Comparison of ENCODE assay signal across 14 mouse cellular contexts in genomic region chr7:136081534-136082252, GRCm38 (mm10).
DNase-seq lines count a peak whose midpoint lies in the region; ATAC-seq lines count a peak whose summit lies in the region.
"Had no signal": no experiment of that assay in that cellular context is flagged by ENCODE, and none has a peak within 500 bp of the region (broad histone marks: within the 10 kb centered on the region; RNA-seq: fewer than 3 reads in every experiment).

No protein-coding gene starts in this region.

- no peak overlapping the region for H3K9ac ChIP-seq in forebrain, embryonic 16.5 days (replicated peaks; ENCODE audit: low read depth, low read length)
- H3K9ac ChIP-seq in limb, embryonic 13.5 days, result no peak overlapping the region
- H3K9ac ChIP-seq: heart, embryonic 13.5 days; intestine, embryonic 15.5 days; neural tube, embryonic 12.5 days had no signal

- H3K27me3 ChIP-seq in forebrain, embryonic 16.5 days (replicated peaks; ENCODE audit: control insufficient read depth, insufficient read depth, low read length), result no peaks in the 10 kb centered on the region
- peaks cover 46% of the 10 kb centered on the region for H3K27me3 ChIP-seq in limb, embryonic 13.5 days
- H3K27me3 ChIP-seq: intestine, embryonic 15.5 days; megakaryocyte, embryonic 14.5 days; neural tube, embryonic 12.5 days had no signal

- 15% methylated on average over 7 of the region's 7 CpGs for WGBS in forebrain, embryonic 16.5 days
- WGBS in limb, embryonic 13.5 days, result 28% methylated on average over 7 of the region's 7 CpGs

- peaks cover 34% of the 10 kb centered on the region for H3K4me1 ChIP-seq in forebrain, embryonic 16.5 days (replicated peaks; ENCODE audit: control insufficient read depth, insufficient read depth, low read length)
- H3K4me1 ChIP-seq in limb, embryonic 13.5 days, result peaks cover 41% of the 10 kb centered on the region
- H3K4me1 ChIP-seq: megakaryocyte, embryonic 14.5 days had no signal

- ATAC-seq in forebrain, embryonic 16.5 days, result peak; percentile 34
- no peak for ATAC-seq in limb, embryonic 13.5 days (ENCODE audit: low FRiP score, low read depth)
- ATAC-seq in granulocyte monocyte progenitor cell, adult 5-6 weeks (replicated peaks; ENCODE audit: poor library complexity, severe bottlenecking), result no peak
- ATAC-seq: intestine, embryonic 15.5 days had no signal

- no peak overlapping the region for H3K4me2 ChIP-seq in forebrain, embryonic 16.5 days (ENCODE audit: low read length)
- no peak overlapping the region for H3K4me2 ChIP-seq in limb, embryonic 13.5 days (replicated peaks)
- H3K4me2 ChIP-seq: heart, embryonic 13.5 days; intestine, embryonic 15.5 days; neural tube, embryonic 12.5 days had no signal

- intact Hi-C loops in left cerebral cortex, postnatal 36 days (cut with DNase I), result no loop called here

- H3K36me3 ChIP-seq in forebrain, embryonic 16.5 days (ENCODE audit: control insufficient read depth, insufficient read depth), result no peaks in the 10 kb centered on the region
- H3K36me3 ChIP-seq in limb, embryonic 13.5 days, result no peaks in the 10 kb centered on the region
- H3K36me3 ChIP-seq: heart, embryonic 13.5 days; intestine, embryonic 15.5 days; neural tube, embryonic 12.5 days had no signal

- H3K27ac ChIP-seq in forebrain, embryonic 16.5 days (ENCODE audit: low read length), result no peak overlapping the region; the same call in 1 of the 2 replicates
- peak overlapping the region; percentile 33; the same call in 1 of the 2 replicates for H3K27ac ChIP-seq in limb, embryonic 13.5 days
- H3K27ac ChIP-seq: heart, embryonic 13.5 days; intestine, embryonic 15.5 days had no signal

- DNase-seq in cerebellum, postnatal 10 days, result peak; percentile 26 to 60
- DNase-seq in cerebellum, adult 11 months, result no peak
- peak; percentile 17 for DNase-seq in left cerebral cortex, adult 11 months (ENCODE audit: low spot score)
- DNase-seq in left cerebral cortex, postnatal 36 days (ENCODE audit: low spot score in 2 of 2), result no peak
- DNase-seq in cerebellum, adult 11-12 months, result no peak
- DNase-seq: gastrocnemius, postnatal 14 days; lung, adult 18-20 months had no signal

- H3K9me3 ChIP-seq in forebrain, embryonic 16.5 days (ENCODE audit: control insufficient read depth, low read length), result no peaks in the 10 kb centered on the region
- H3K9me3 ChIP-seq in limb, embryonic 13.5 days, result no peaks in the 10 kb centered on the region
- H3K9me3 ChIP-seq: heart, embryonic 13.5 days; intestine, embryonic 15.5 days; megakaryocyte, embryonic 14.5 days; neural tube, embryonic 12.5 days had no signal

- H3K4me3 ChIP-seq in forebrain, embryonic 16.5 days (replicated peaks; ENCODE audit: low read length), result no peak overlapping the region
- H3K4me3 ChIP-seq in limb, embryonic 13.5 days, result no peak overlapping the region
- H3K4me3 ChIP-seq: heart, embryonic 13.5 days; intestine, embryonic 15.5 days; megakaryocyte, embryonic 14.5 days; neural tube, embryonic 12.5 days had no signal

Comparison
In these comparisons a context has a peak if more than half of its experiments do, and no peak if none do; other contexts are left out.
1. DNase-seq: peak in cerebellum, postnatal 10 days (2 of 2) and left cerebral cortex, adult 11 months (single experiment); none in cerebellum, adult 11 months (single experiment), left cerebral cortex, postnatal 36 days (0 of 2) and cerebellum, adult 11-12 months (single experiment).